Mouse (Mus musculus): ENCODE measurements around the gene Sox30. TPM values are rescaled to one million over a fixed set of nuclear protein-coding genes. Genes with fewer than 3 reads are reported as not detected.

Gene Sox30
- polyA plus RNA-seq (2021; fragmentation: Nextera tagmentation): not detected in 2 replicates
- long read RNA-seq, experiment 1: 0 reads
- long read RNA-seq, experiment 2: 0 reads

GRCm38 (mm10) chr11:45979946-45980892 is at the start of gene Sox30:
Sox30 (plus strand) TSS chr11:45980310.

DNA sequence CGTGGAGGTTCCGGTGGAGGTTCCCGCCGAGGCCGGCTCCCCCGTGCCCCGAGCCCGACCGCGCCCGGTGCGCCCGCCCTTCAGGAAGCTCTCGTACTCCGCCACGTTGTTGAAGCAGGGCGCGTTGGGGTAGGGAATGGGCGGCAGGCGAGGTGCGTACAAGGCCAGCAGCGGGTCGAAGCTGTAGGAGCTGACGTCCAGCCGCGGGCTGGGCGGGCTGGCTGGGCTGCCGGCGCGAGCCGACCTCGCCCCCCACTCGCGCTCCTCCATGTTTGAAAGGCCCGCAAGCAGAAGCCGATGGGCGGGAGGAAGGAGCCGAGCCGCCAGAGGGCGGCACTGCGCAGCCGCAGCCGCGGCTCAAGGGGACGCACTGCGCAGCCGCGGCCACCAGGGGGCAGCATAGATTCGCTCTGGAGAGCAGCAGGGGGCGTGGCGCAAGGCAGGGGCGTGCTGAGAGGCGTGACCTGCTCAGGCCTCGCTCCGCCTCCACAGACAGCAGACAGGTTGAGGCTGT is 35.4 kb upstream of the Sox30 start, which contains the start of gene Lsm11:
Gene Lsm11 (minus strand): TSS at position 293 of the 514 bp plus-strand sequence.

DNA sequence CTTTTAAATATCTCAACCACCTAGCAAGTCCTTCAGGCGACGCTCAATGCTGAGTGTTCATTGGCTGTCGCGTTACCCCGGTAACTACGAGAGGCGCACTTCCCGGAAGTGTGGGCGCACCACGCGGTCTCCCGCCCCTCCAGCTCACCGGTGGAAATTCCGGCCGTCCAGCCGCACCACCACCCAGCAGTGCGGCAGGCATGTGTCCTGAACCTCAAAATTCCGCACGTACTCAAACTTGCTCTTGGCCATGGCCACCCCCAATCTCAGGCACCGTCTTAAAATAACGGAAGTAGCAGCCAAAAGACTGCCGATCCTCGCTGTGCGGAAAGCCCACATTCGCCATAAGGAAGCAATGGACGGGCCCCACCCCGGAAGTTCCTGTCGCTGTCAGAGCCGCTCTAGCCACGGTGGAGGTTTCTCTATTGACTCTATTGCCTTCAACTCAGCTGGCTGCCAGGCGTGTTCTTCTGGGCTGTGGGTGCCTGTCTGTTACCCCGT is 24.9 kb upstream of the Sox30 start, which contains the start of gene Thg1l:
Gene Thg1l (minus strand): TSS at position 368 of the 501 bp plus-strand sequence.

GRCm38 (mm10) chr11:46052105-46052659 is 72.1 kb downstream of the Sox30 start, which contains the start of gene Gm12166:
Gm12166 (minus strand) TSS chr11:46052321.

DNA sequence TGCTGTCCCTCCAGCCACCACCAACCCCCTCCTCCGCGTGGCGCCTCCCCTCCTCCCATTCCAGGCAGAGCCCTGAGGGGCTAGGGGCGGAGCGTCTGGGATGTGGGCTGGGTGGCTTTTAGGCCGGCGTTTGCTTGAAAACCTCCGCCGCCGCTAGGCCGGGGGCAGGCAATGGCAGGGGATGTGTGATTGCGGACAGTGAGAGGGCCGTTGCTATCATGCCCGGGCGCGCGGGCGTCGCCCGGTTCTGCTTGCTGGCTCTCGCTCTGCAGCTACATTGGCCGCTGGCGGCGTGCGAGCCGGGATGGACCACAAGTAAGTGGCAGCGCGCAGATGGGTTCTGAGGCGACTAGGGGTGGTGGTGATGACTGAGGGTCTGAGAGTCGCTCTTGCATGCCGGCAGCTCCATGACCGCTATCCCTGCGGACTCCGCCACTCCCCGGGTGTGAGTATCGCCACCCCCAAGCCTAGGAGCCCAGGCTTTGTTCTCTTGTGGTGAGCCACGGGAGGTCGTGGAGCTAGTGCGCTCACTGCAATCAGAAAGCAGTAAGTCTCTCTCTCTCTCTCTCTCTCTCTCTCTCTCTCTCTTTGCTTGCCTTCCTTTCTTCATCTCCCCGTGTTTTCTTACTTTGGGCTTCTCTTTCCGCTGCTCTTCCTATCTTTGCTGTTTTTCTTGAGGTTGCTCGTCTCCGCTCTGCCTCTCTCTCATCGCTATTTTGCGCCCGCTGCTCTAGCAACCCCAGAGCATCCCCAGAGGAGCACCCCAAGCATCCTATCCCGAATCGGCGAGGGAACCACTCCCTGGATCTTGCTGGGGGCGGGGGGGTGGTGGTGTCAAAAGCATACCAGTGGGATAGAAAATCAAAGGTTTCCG is 76.0 kb downstream of the Sox30 start, which contains the start of gene Adam19:
Gene Adam19 (plus strand): TSS at position 97 of the 874 bp plus-strand sequence.

Other genes starting within 250 kb of the Sox30 start
- 8.1 and 8.4 TPM in 2 replicates for gene Clint1, start 128.3 kb upstream of the Sox30 start, polyA plus RNA-seq (2021; fragmentation: Nextera tagmentation)
- gene Lsm11, start 35.4 kb upstream of the Sox30 start, polyA plus RNA-seq (2021; fragmentation: Nextera tagmentation): 2.6 and 2.9 TPM in 2 replicates
- 7.9 and 13.0 TPM in 2 replicates for gene Thg1l, start 24.8 kb upstream of the Sox30 start, polyA plus RNA-seq (2021; fragmentation: Nextera tagmentation)
- 13.5 and 14.5 TPM in 2 replicates for gene Gm12166, start 72.0 kb downstream of the Sox30 start, polyA plus RNA-seq (2021; fragmentation: Nextera tagmentation)
- 0.90 and 1.0 TPM in 2 replicates for gene Adam19, start 75.7 kb downstream of the Sox30 start, polyA plus RNA-seq (2021; fragmentation: Nextera tagmentation)
- 3.0 and 3.5 TPM in 2 replicates for gene Nipal4, start 186.2 kb downstream of the Sox30 start, polyA plus RNA-seq (2021; fragmentation: Nextera tagmentation)